Mouse (Mus musculus): ENCODE results near the gene Rere.
"Not testable (repeated sequence)": the region's sequence is repeated elsewhere in the genome, so short reads cannot be mapped to it uniquely, and the experiment has no call there.

The Rere gene

GRCm38 (mm10) chr4:150551390-150551789 lies 269.9 kb downstream of the Rere start:
- DNase-seq (ENCODE audit: low spot score), result no peak

- DNase-seq (ENCODE audit: low spot score), result no peak
These were observed 271.5 kb downstream of the Rere start for GRCm38 (mm10) chr4:150552751-150553600.

GRCm38 (mm10) chr4:150555783-150556182 lies 274.3 kb downstream of the Rere start:
- no peak for DNase-seq (ENCODE audit: low spot score)

GRCm38 (mm10) chr4:150556382-150557221 lies 275.2 kb downstream of the Rere start:
- DNase-seq (ENCODE audit: low spot score), result no peak

- DNase-seq (ENCODE audit: low spot score), result not testable (repeated sequence)
These were observed 275.8 kb downstream of the Rere start for GRCm38 (mm10) chr4:150557289-150557688.

- DNase-seq (ENCODE audit: low spot score), result no peak
These were observed 276.5 kb downstream of the Rere start for GRCm38 (mm10) chr4:150557976-150558375.

- no peak for DNase-seq (ENCODE audit: low spot score)
These were observed 278.1 kb downstream of the Rere start for GRCm38 (mm10) chr4:150559514-150559913.

- no peak for DNase-seq (ENCODE audit: low spot score)
These were observed 281.8 kb downstream of the Rere start for GRCm38 (mm10) chr4:150563281-150563680.

- DNase-seq (ENCODE audit: low spot score), result no peak
These were observed 284.7 kb downstream of the Rere start for GRCm38 (mm10) chr4:150566193-150566592.

- DNase-seq (ENCODE audit: low spot score), result no peak
These were observed 287.1 kb downstream of the Rere start for GRCm38 (mm10) chr4:150568318-150569134.

- DNase-seq (ENCODE audit: low spot score), result peak; percentile 49
These were observed 287.8 kb downstream of the Rere start for GRCm38 (mm10) chr4:150569135-150569833.

- DNase-seq (ENCODE audit: low spot score), result peak; percentile 36
These were observed 288.6 kb downstream of the Rere start for GRCm38 (mm10) chr4:150569834-150570571.

- no peak for DNase-seq (ENCODE audit: low spot score)
These were observed 289.3 kb downstream of the Rere start for GRCm38 (mm10) chr4:150570793-150571192.

- no peak for DNase-seq (ENCODE audit: low spot score)
These were observed 290.8 kb downstream of the Rere start for GRCm38 (mm10) chr4:150572104-150572691.

- no peak for DNase-seq (ENCODE audit: low spot score)
These were observed 291.5 kb downstream of the Rere start for GRCm38 (mm10) chr4:150572938-150573337.

GRCm38 (mm10) chr4:150575363-150576092 lies 294.1 kb downstream of the Rere start:
- DNase-seq (ENCODE audit: low spot score), result no peak

- DNase-seq (ENCODE audit: low spot score), result no peak
These were observed 294.9 kb downstream of the Rere start for GRCm38 (mm10) chr4:150576339-150576738.

GRCm38 (mm10) chr4:150578021-150578420 lies 296.6 kb downstream of the Rere start:
- DNase-seq (ENCODE audit: low spot score), result no peak

GRCm38 (mm10) chr4:150581931-150582723 lies 300.7 kb downstream of the Rere start:
- no peak for DNase-seq (ENCODE audit: low spot score)

Measured in c-Kit-positive CD71-positive TER-119-positive erythroid progenitor cells, embryonic 14.5 days (primary cell).